Mouse (Mus musculus) stomach, embryonic 16.5 days (tissue): ENCODE results near the gene Parm1. TPM values are rescaled to one million over a fixed set of nuclear protein-coding genes. Genes with fewer than 3 reads are reported as not detected.

Source experiments
- ATAC-seq: fragments of 200-750 bp; cut with Nextera tagmentation; 2 replicates; pipeline ENCODE4 v1.8.0; 2017; ENCODE audit warnings: moderate number of reproducible peaks, moderate TSS enrichment; ENCODE audit not compliant: insufficient read depth, low FRiP score
- H3K27ac ChIP-seq: fragments of 300-500 bp; sonication (generic); 2 replicates; pipeline ENCODE4 v1.5.1; 2014; ENCODE audit warnings: low read length
- H3K27me3 ChIP-seq: fragments of 300-500 bp; sonication (generic); 2 replicates; pipeline ENCODE4 v1.6.1; 2014; ENCODE audit warnings: low read length, control low read depth, mixed read lengths; ENCODE audit not compliant: control insufficient read depth, insufficient read depth
- H3K36me3 ChIP-seq: fragments of 300-500 bp; sonication (generic); 2 replicates; pipeline ENCODE4 v1.6.1; 2014; ENCODE audit warnings: low read length; ENCODE audit not compliant: control insufficient read depth, insufficient read depth
- H3K4me1 ChIP-seq: fragments of 300-500 bp; sonication (generic); 2 replicates; pipeline ENCODE4 v1.6.1; 2014; ENCODE audit warnings: low read length, control low read depth, mixed read lengths; ENCODE audit not compliant: control insufficient read depth, insufficient read depth
- H3K4me2 ChIP-seq: fragments of 300-500 bp; sonication (generic); 2 replicates; pipeline ENCODE4 v1.6.1; 2014; ENCODE audit warnings: low read depth, low read length, mixed read lengths
- H3K4me3 ChIP-seq: fragments of 300-500 bp; sonication (generic); replicated peaks from 2 replicates; pipeline ENCODE4 v1.5.1; 2014; ENCODE audit warnings: mild to moderate bottlenecking, low read length
- H3K9ac ChIP-seq: fragments of 300-500 bp; sonication (generic); 2 replicates; pipeline ENCODE4 v1.6.1; 2014; ENCODE audit warnings: low read length
- H3K9me3 ChIP-seq: fragments of 300-500 bp; sonication (generic); replicated peaks from 2 replicates; pipeline ENCODE4 v1.6.1; 2016; ENCODE audit warnings: low read length, control low read depth; ENCODE audit not compliant: control insufficient read depth
- WGBS: fragments of 180-500 bp; shearing (Covaris S2); extraction: QIAGEN DNeasy Blood & Tissue Kit; methylation state at CpG from one replicate; pipeline ENCODE4 v1.1.7; 2014; 5-methylcytosine and 5-hydroxymethylcytosine counted together
- polyA plus RNA-seq: library from polyadenylated mRNA; unstranded; fragments of >200 nt; fragmentation: Nextera tagmentation; extraction: Ambion mirVana; gene quantifications from 2 replicates; pipeline ENCODE4 v1.2.1, GENCODE M21; 2015

Gene Parm1
- polyA plus RNA-seq, 1 experiment from 2014 or later = 29.4 TPM

GRCm38 (mm10) chr5:91617331-91618233 lies 100.2 kb downstream of the Parm1 start:
- WGBS = 84% methylated on average over 11 of the region's 11 CpGs
- Histone ChIP-seq H3K9ac (no peak overlapping the region), H3K4me1 (0 out of 2 replicates have a peak, but pooled peaks cover 4% of the 10 kb centered on the region), H3K27me3 (no peaks in the 10 kb centered on the region), H3K4me3 (no peak overlapping the region), H3K9me3 (no peaks in the 10 kb centered on the region), H3K4me2 (no peak overlapping the region), H3K36me3 (no peaks in the 10 kb centered on the region), H3K27ac (no peak overlapping the region)
- no peak for ATAC-seq

- no peak overlapping the region for H3K4me2 ChIP-seq
- ATAC-seq = peak; percentile 47
- no peaks in the 10 kb centered on the region for H3K9me3 ChIP-seq
- H3K9ac ChIP-seq = no peak overlapping the region
- H3K36me3 ChIP-seq = no peaks in the 10 kb centered on the region
- 0 out of 2 replicates have a peak, but pooled peaks cover 4% of the 10 kb centered on the region for H3K4me1 ChIP-seq
- WGBS = 36% methylated on average over 4 of the region's 4 CpGs
- no peaks in the 10 kb centered on the region for H3K27me3 ChIP-seq
- no peak overlapping the region for H3K27ac ChIP-seq
- no peak overlapping the region for H3K4me3 ChIP-seq
Observed at GRCm38 (mm10) chr5:91618661-91619173, 101.3 kb downstream of the Parm1 start.

- no peak overlapping the region for H3K4me3 ChIP-seq
- no peak overlapping the region for H3K9ac ChIP-seq
- 0 out of 2 replicates have a peak, but pooled peaks cover 4% of the 10 kb centered on the region for H3K4me1 ChIP-seq
- no peaks in the 10 kb centered on the region for H3K9me3 ChIP-seq
- ATAC-seq = no peak
- no peak overlapping the region for H3K27ac ChIP-seq
- no peaks in the 10 kb centered on the region for H3K27me3 ChIP-seq
- H3K4me2 ChIP-seq = no peak overlapping the region
- 87% methylated on average over 6 of the region's 6 CpGs for WGBS
- H3K36me3 ChIP-seq = no peaks in the 10 kb centered on the region
Observed at GRCm38 (mm10) chr5:91621197-91621596, 103.8 kb downstream of the Parm1 start.

- Histone ChIP-seq H3K4me3 (no peak overlapping the region), H3K4me1 (no peaks in the 10 kb centered on the region), H3K9ac (no peak overlapping the region), H3K27ac (no peak overlapping the region), H3K4me2 (no peak overlapping the region), H3K27me3 (no peaks in the 10 kb centered on the region), H3K36me3 (no peaks in the 10 kb centered on the region), H3K9me3 (no peaks in the 10 kb centered on the region)
- WGBS = 90% methylated on average over 7 of the region's 7 CpGs
- ATAC-seq = no peak
Observed at GRCm38 (mm10) chr5:91626823-91627222, 109.4 kb downstream of the Parm1 start.

- H3K27ac ChIP-seq = no peak overlapping the region
- WGBS = 50% methylated on average over 5 of the region's 5 CpGs
- no peak overlapping the region for H3K4me3 ChIP-seq
- no peaks in the 10 kb centered on the region for H3K27me3 ChIP-seq
- 0 out of 2 replicates have a peak, but pooled peaks have one; percentile 10 for ATAC-seq
- H3K4me2 ChIP-seq = no peak overlapping the region
- no peak overlapping the region for H3K9ac ChIP-seq
- H3K4me1 ChIP-seq = no peaks in the 10 kb centered on the region
- no peaks in the 10 kb centered on the region for H3K9me3 ChIP-seq
- H3K36me3 ChIP-seq = no peaks in the 10 kb centered on the region
Observed at GRCm38 (mm10) chr5:91629472-91629871, 112.1 kb downstream of the Parm1 start.

- H3K27ac ChIP-seq = no peak overlapping the region
- no peaks in the 10 kb centered on the region for H3K4me1 ChIP-seq
- H3K27me3 ChIP-seq = no peaks in the 10 kb centered on the region
- no peaks in the 10 kb centered on the region for H3K9me3 ChIP-seq
- no peak overlapping the region for H3K9ac ChIP-seq
- 84% methylated on average over 4 of the region's 4 CpGs for WGBS
- H3K36me3 ChIP-seq = no peaks in the 10 kb centered on the region
- ATAC-seq = no peak
- no peak overlapping the region for H3K4me3 ChIP-seq
- H3K4me2 ChIP-seq = no peak overlapping the region
Observed at GRCm38 (mm10) chr5:91651330-91651729, 133.9 kb downstream of the Parm1 start.

GRCm38 (mm10) chr5:91653061-91653915 lies 135.9 kb downstream of the Parm1 start:
- H3K4me3 ChIP-seq = no peak overlapping the region
- no peaks in the 10 kb centered on the region for H3K36me3 ChIP-seq
- H3K9ac ChIP-seq = no peak overlapping the region
- H3K27ac ChIP-seq = no peak overlapping the region
- H3K4me1 ChIP-seq = no peaks in the 10 kb centered on the region
- no peaks in the 10 kb centered on the region for H3K27me3 ChIP-seq
- WGBS = 82% methylated on average over 14 of the region's 14 CpGs
- H3K4me2 ChIP-seq = no peak overlapping the region
- no peaks in the 10 kb centered on the region for H3K9me3 ChIP-seq
- no peak for ATAC-seq

GRCm38 (mm10) chr5:91654331-91655048 lies 137.1 kb downstream of the Parm1 start:
- no peak overlapping the region for H3K4me2 ChIP-seq
- H3K27ac ChIP-seq = no peak overlapping the region
- no peak overlapping the region for H3K4me3 ChIP-seq
- H3K4me1 ChIP-seq = no peaks in the 10 kb centered on the region
- H3K9ac ChIP-seq = no peak overlapping the region
- no peak for ATAC-seq
- H3K9me3 ChIP-seq = no peaks in the 10 kb centered on the region
- no peaks in the 10 kb centered on the region for H3K27me3 ChIP-seq
- 88% methylated on average over 3 of the region's 3 CpGs for whole genome bisulfite sequencing
- no peaks in the 10 kb centered on the region for H3K36me3 ChIP-seq
